Mouse (Mus musculus) spleen, postnatal 14 days (tissue): ENCODE results near the gene Mkrn3.

Source experiments
- DNase-seq, 2 experiments: peaks; one replicate each; pipeline ENCODE4 v3.0.0; 2021 to 2022; ENCODE audit warnings: low spot score in 2 of 2

Mkrn3 gene

GRCm38 (mm10) chr7:62378529-62378928 lies 41.4 kb downstream of the Mkrn3 start:
- no peak for DNase-seq

- DNase-seq: no peak
Observed at GRCm38 (mm10) chr7:62377313-62377712, 42.6 kb downstream of the Mkrn3 start.

- no peak for DNase-seq
Observed at GRCm38 (mm10) chr7:62376510-62377304, 43.2 kb downstream of the Mkrn3 start, which contains the start of gene Magel2. Gene Magel2 (plus strand): TSS chr7:62377010.

- DNase-seq: no peak
Observed at GRCm38 (mm10) chr7:62375658-62376057, 44.3 kb downstream of the Mkrn3 start.
